Mouse (Mus musculus): Measurements from ENCODE around the gene Mrvi1. TPM values are rescaled to one million over a fixed set of nuclear protein-coding genes. Genes with fewer than 3 reads are reported as not detected.

The Mrvi1 gene
- total and polyA plus RNA-seq, 2 experiments from 2014 or later: 0.88 to 2.7 TPM

DNA sequence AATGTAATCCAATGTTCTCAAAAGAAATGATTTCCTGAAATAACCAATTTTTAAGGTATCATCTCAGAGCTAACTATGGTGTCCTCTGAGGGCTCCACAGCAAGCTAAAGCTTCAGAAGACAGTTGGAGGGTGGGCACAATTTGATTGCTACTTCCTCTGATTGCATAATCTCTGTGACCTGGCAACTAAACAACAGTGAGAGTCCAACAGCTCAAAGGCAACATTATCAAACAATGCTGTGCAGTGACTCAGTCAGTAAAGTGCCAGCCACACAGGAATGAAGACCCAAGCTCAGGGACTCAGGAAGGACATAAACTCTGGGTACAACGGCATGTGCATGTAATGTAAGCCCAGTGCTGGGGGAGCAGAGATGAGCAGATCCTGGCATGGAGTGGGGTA is 149.2 kb downstream of the Mrvi1 start:
- DNase-seq (ENCODE audit: low spot score) (no peak), ATAC-seq (ENCODE audit: low FRiP score) (no peak)
- Histone ChIP-seq H3K9ac (replicated peaks; ENCODE audit: low read length, poor library complexity, severe bottlenecking) (no peak overlapping the region), H3K27me3 (ENCODE audit: insufficient read depth, low read length) (no peaks in the 10 kb centered on the region), H3K27ac (ENCODE audit: low read depth, low read length) (no peak overlapping the region), H3K9me3 (ENCODE audit: low read length) (no peaks in the 10 kb centered on the region), H3K4me2 (ENCODE audit: low read depth, low read length, poor library complexity, severe bottlenecking) (no peak overlapping the region), H3K4me1 (ENCODE audit: insufficient read depth, low read length) (no peaks in the 10 kb centered on the region), H3K36me3 (ENCODE audit: insufficient read depth, low read length) (peaks cover 20% of the 10 kb centered on the region), H3K4me3 (ENCODE audit: low read depth, low read length) (no peak overlapping the region)
- TF ChIP-seq CTCF (IDR thresholded peaks at IDR 0.05): no peak
- WGBS: 97% methylated on average over 1 of the region's 1 CpGs

DNA sequence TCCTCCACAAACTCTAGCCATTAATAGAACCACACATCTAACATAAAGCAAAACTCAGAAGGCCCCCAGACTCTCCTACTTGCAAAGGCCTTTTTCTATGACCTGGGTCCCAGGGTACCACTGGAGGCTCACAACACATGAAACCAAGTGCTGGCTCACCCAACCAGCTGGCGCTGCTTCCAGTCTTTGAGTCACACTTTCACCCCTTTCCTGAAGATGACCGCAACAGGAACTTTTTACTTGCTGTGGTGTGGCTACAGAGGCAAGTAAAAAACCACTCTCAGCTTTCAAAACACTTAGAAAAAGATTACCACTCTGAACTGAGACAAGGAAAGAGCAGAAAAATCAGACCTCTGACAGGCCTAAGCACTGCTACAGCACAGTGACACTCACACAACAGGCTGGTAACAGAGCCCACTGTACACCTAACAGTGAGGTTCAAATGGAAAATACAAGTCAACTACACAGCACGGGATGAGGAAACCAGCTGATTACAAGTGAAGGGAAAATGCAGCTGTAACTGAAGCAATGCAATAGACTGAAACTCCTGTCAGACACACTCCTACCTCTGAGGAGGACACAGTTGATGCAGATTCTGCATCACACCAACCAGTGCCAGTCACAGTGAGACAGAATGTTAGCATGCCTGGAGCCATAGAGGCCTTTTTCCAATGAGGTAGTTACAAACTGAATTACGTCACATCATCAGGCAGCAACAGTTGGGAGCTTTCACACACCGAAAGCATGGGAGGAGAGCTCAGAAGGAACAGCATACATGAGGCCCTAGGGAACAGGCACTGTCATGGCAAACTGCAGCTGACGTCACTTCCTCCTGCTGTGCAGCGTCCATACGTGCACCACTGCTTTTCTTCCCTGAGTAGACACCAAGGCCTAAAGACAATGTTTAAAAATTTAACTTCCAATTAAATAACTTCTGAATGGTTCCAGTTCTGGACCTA is 158.0 kb downstream of the Mrvi1 start:
- DNase-seq (ENCODE audit: low spot score) (no peak), ATAC-seq (ENCODE audit: low FRiP score) (no peak)
- Histone ChIP-seq H3K9me3 (ENCODE audit: low read length) (no peaks in the 10 kb centered on the region), H3K27me3 (ENCODE audit: insufficient read depth, low read length) (no peaks in the 10 kb centered on the region), H3K9ac (replicated peaks; ENCODE audit: low read length, poor library complexity, severe bottlenecking) (no peak overlapping the region), H3K4me2 (ENCODE audit: low read depth, low read length, poor library complexity, severe bottlenecking) (no peak overlapping the region), H3K4me3 (ENCODE audit: low read depth, low read length) (no peak overlapping the region), H3K27ac (ENCODE audit: low read depth, low read length) (no peak overlapping the region), H3K36me3 (ENCODE audit: insufficient read depth, low read length) (peaks cover 32% of the 10 kb centered on the region), H3K4me1 (ENCODE audit: insufficient read depth, low read length) (no peaks in the 10 kb centered on the region)
- no peak for TF ChIP-seq CTCF (IDR thresholded peaks at IDR 0.05)
- 91% methylated on average over 8 of the region's 8 CpGs for WGBS

DNA sequence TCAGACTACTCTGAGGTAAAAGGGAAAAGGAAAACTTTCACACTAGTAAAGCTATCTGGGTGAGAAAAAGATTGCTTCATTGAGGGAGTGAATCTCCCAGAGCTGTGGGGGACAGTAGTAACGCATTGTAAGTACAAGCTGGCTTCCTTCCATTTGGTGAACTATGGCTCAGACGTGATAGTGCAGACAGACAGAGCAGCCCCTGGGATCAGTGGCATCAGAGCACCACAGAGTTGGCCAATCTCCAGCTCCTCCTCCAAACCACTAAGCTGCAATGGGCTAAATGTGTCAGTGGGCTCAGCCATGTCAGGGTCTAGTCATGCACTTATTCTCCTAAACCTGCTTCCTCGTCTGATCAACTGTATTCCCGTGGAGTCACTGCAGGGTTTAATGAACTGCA is 158.7 kb downstream of the Mrvi1 start:
- Histone ChIP-seq H3K27ac (ENCODE audit: low read depth, low read length) (no peak overlapping the region), H3K4me3 (ENCODE audit: low read depth, low read length) (no peak overlapping the region), H3K36me3 (ENCODE audit: insufficient read depth, low read length) (peaks cover 26% of the 10 kb centered on the region), H3K4me2 (ENCODE audit: low read depth, low read length, poor library complexity, severe bottlenecking) (no peak overlapping the region), H3K9ac (replicated peaks; ENCODE audit: low read length, poor library complexity, severe bottlenecking) (no peak overlapping the region), H3K9me3 (ENCODE audit: low read length) (no peaks in the 10 kb centered on the region), H3K4me1 (ENCODE audit: insufficient read depth, low read length) (no peaks in the 10 kb centered on the region), H3K27me3 (ENCODE audit: insufficient read depth, low read length) (no peaks in the 10 kb centered on the region)
- WGBS: 71% methylated on average over 4 of the region's 4 CpGs
- DNase-seq (ENCODE audit: low spot score): no peak
- no peak for TF ChIP-seq CTCF (IDR thresholded peaks at IDR 0.05)
- no peak for ATAC-seq (ENCODE audit: low FRiP score)

DNA sequence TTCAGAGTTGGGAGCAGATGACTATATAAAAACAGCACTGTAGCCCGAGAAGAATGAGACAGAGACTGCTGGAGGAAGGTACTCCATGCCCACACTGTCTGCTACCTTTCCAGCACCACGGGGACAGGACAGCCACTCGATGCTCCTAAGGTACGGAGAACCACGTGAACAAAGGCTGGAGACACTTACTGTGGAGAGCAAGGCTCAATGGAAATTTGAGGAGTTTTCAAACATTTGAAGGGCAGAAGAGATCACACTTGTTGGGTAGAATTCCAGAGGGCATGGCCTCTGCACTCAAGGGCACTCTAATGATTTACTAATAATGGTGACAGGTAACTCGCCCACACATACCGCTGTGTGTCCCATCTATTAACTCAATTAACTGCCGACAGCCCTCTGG is 159.2 kb downstream of the Mrvi1 start:
- no peak for TF ChIP-seq CTCF (IDR thresholded peaks at IDR 0.05)
- H3K9me3 ChIP-seq (ENCODE audit: low read length): no peaks in the 10 kb centered on the region
- DNase-seq (ENCODE audit: low spot score) (no peak), ATAC-seq (ENCODE audit: low FRiP score) (no peak)
- H3K4me2 ChIP-seq (ENCODE audit: low read depth, low read length, poor library complexity, severe bottlenecking): no peak overlapping the region
- peaks cover 26% of the 10 kb centered on the region for H3K36me3 ChIP-seq (ENCODE audit: insufficient read depth, low read length)
- no peak overlapping the region for H3K4me3 ChIP-seq (ENCODE audit: low read depth, low read length)
- no peak overlapping the region for H3K27ac ChIP-seq (ENCODE audit: low read depth, low read length)
- H3K4me1 ChIP-seq (ENCODE audit: insufficient read depth, low read length): no peaks in the 10 kb centered on the region
- WGBS: 92% methylated on average over 8 of the region's 8 CpGs
- no peaks in the 10 kb centered on the region for H3K27me3 ChIP-seq (ENCODE audit: insufficient read depth, low read length)
- H3K9ac ChIP-seq (replicated peaks; ENCODE audit: low read length, poor library complexity, severe bottlenecking): no peak overlapping the region

DNA sequence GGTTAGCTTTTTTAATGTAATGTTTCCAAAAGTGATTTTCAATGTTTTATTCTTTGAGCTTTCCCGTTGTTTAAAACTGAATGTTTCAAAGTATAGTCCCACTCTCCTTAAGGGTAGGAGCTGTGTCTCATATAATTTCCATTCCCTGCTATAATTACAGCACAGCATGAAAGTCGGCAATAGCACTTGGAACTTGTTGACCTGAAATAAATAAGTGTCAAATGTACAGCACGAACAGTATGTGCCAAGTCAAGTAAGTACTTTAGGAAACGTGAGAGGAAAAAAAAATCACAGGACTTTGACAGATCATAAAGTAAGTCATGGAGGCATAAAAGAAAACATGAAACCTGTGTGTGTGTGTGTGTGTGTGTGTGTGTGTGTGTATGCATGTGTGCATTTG is 160.2 kb downstream of the Mrvi1 start:
- Histone ChIP-seq H3K9me3 (ENCODE audit: low read length) (no peaks in the 10 kb centered on the region), H3K27ac (ENCODE audit: low read depth, low read length) (no peak overlapping the region), H3K4me3 (ENCODE audit: low read depth, low read length) (no peak overlapping the region), H3K4me1 (ENCODE audit: insufficient read depth, low read length) (no peaks in the 10 kb centered on the region), H3K27me3 (ENCODE audit: insufficient read depth, low read length) (no peaks in the 10 kb centered on the region), H3K36me3 (ENCODE audit: insufficient read depth, low read length) (peaks cover 26% of the 10 kb centered on the region), H3K9ac (replicated peaks; ENCODE audit: low read length, poor library complexity, severe bottlenecking) (no peak overlapping the region), H3K4me2 (ENCODE audit: low read depth, low read length, poor library complexity, severe bottlenecking) (no peak overlapping the region)
- DNase-seq (ENCODE audit: low spot score) (no peak), ATAC-seq (ENCODE audit: low FRiP score) (no peak)
- WGBS: 86% methylated on average over 4 of the region's 4 CpGs
- no peak for TF ChIP-seq CTCF (IDR thresholded peaks at IDR 0.05)

DNA sequence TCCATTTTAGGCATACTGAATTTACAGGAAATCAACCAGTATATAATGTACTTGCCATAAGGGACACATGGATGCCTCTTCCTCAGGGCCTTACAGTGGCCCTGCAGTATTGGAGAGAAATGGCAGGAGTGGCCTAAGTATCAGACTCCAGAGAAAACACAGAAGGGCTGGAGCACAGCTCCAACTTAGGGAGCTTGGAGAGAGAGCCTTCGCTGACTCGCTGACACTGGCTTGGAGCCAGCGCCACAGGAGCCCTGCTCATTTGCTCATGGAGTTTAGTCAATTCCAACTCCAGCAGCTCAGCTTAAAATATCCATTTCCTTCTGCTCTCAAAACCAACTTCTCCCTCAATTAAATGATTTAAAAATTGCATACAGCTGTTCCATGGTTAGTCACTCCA is 160.6 kb downstream of the Mrvi1 start:
- Histone ChIP-seq H3K27ac (ENCODE audit: low read depth, low read length) (no peak overlapping the region), H3K27me3 (ENCODE audit: insufficient read depth, low read length) (no peaks in the 10 kb centered on the region), H3K4me3 (ENCODE audit: low read depth, low read length) (no peak overlapping the region), H3K36me3 (ENCODE audit: insufficient read depth, low read length) (peaks cover 26% of the 10 kb centered on the region), H3K4me1 (ENCODE audit: insufficient read depth, low read length) (no peaks in the 10 kb centered on the region), H3K9ac (replicated peaks; ENCODE audit: low read length, poor library complexity, severe bottlenecking) (no peak overlapping the region), H3K4me2 (ENCODE audit: low read depth, low read length, poor library complexity, severe bottlenecking) (no peak overlapping the region), H3K9me3 (ENCODE audit: low read length) (no peaks in the 10 kb centered on the region)
- DNase-seq (ENCODE audit: low spot score) (peak; percentile 76), ATAC-seq (ENCODE audit: low FRiP score) (no peak)
- no peak for TF ChIP-seq CTCF (IDR thresholded peaks at IDR 0.05)
- WGBS: 73% methylated on average over 3 of the region's 3 CpGs

Measured in midbrain, postnatal 0 days (tissue).